Mouse (Mus musculus): ENCODE data around the gene Tmem132d.
A peak's percentile ranks its signal among the peaks of the same experiment; 100 is the strongest.

The Tmem132d gene

GRCm38 (mm10) chr5:128432916-128433315, at the start of gene Tmem132d:
Gene Tmem132d, minus strand, starts transcription at chr5:128433077.
- no peak for DNase-seq

GRCm38 (mm10) chr5:128480816-128481215, 47.9 kb upstream of the Tmem132d start:
- DNase-seq: no peak

GRCm38 (mm10) chr5:128475372-128475771, 42.5 kb upstream of the Tmem132d start:
- DNase-seq: no peak

GRCm38 (mm10) chr5:128469812-128470211, 36.9 kb upstream of the Tmem132d start:
- DNase-seq: no peak

- no peak for DNase-seq
Measured at GRCm38 (mm10) chr5:128464514-128464913, 31.6 kb upstream of the Tmem132d start.

- no peak for DNase-seq
Measured at GRCm38 (mm10) chr5:128460605-128461004, 27.7 kb upstream of the Tmem132d start.

GRCm38 (mm10) chr5:128455732-128456131, 22.9 kb upstream of the Tmem132d start:
- DNase-seq: no peak

GRCm38 (mm10) chr5:128452196-128452595, 19.3 kb upstream of the Tmem132d start:
- DNase-seq: no peak

- no peak for DNase-seq
Measured at GRCm38 (mm10) chr5:128450808-128451207, 17.9 kb upstream of the Tmem132d start.

- DNase-seq: no peak
Measured at GRCm38 (mm10) chr5:128444876-128445275, 12.0 kb upstream of the Tmem132d start.

GRCm38 (mm10) chr5:128443848-128444247, 11.0 kb upstream of the Tmem132d start:
- DNase-seq: no peak

- no peak for DNase-seq
Measured at GRCm38 (mm10) chr5:128441121-128441520, 8.2 kb upstream of the Tmem132d start.

GRCm38 (mm10) chr5:128439828-128440227, 7.0 kb upstream of the Tmem132d start:
- DNase-seq: peak; percentile 60

GRCm38 (mm10) chr5:128438078-128438477, 5.2 kb upstream of the Tmem132d start:
- DNase-seq: no peak

GRCm38 (mm10) chr5:128436909-128437308, 4.0 kb upstream of the Tmem132d start:
- peak; percentile 13 for DNase-seq

- no peak for DNase-seq
Measured at GRCm38 (mm10) chr5:128435683-128436082, 2.8 kb upstream of the Tmem132d start.

GRCm38 (mm10) chr5:128433786-128434185, 909 bp upstream of the Tmem132d start:
- no peak for DNase-seq

GRCm38 (mm10) chr5:128432422-128432821, 455 bp downstream of the Tmem132d start:
- DNase-seq: no peak

GRCm38 (mm10) chr5:128424636-128425035, 8.2 kb downstream of the Tmem132d start:
- DNase-seq: no peak

GRCm38 (mm10) chr5:128424213-128424612, 8.7 kb downstream of the Tmem132d start:
- DNase-seq: no peak

- no peak for DNase-seq
Measured at GRCm38 (mm10) chr5:128422090-128422489, 10.8 kb downstream of the Tmem132d start.

- DNase-seq: no peak
Measured at GRCm38 (mm10) chr5:128418149-128418710, 14.6 kb downstream of the Tmem132d start.

- no peak for DNase-seq
Measured at GRCm38 (mm10) chr5:128414056-128414455, 18.8 kb downstream of the Tmem132d start.

GRCm38 (mm10) chr5:128412306-128412705, 20.6 kb downstream of the Tmem132d start:
- DNase-seq: no peak

GRCm38 (mm10) chr5:128407546-128407945, 25.3 kb downstream of the Tmem132d start:
- DNase-seq: no peak
